Mouse (Mus musculus) cortical plate, adult 2 months (tissue): ENCODE data around the gene Snapc4. TPM values are rescaled to one million over a fixed set of nuclear protein-coding genes. Genes with fewer than 3 reads are reported as not detected.

ENCODE experiments used
- H3K27ac ChIP-seq: fragments of 200-500 bp; 2 replicates; pipeline ENCODE4 v1.5.1; 2012; ENCODE audit warnings: low read length, control low read depth, inconsistent platforms; ENCODE audit not compliant: insufficient read depth
- H3K4me1 ChIP-seq: fragments of 200-500 bp; 2 replicates; pipeline ENCODE4 v1.6.1; 2011; ENCODE audit warnings: low read length; ENCODE audit not compliant: control insufficient read depth, insufficient read depth
- H3K4me3 ChIP-seq: fragments of 200-500 bp; 2 replicates; pipeline ENCODE4 v1.5.1; 2011; ENCODE audit warnings: mild to moderate bottlenecking, low read length, control low read depth; ENCODE audit not compliant: insufficient read depth
- CTCF ChIP-seq: fragments of 200-500 bp; IDR thresholded peaks from 2 replicates; pipeline ENCODE4 v1.5.1; 2011; ENCODE audit warnings: mild to moderate bottlenecking, control low read depth, low read length; ENCODE audit not compliant: insufficient read depth; ENCODE audit errors: extremely low read depth
- POLR2A ChIP-seq: fragments of 200-500 bp; IDR thresholded peaks from 2 replicates; pipeline ENCODE4 v1.6.1; 2011; ENCODE audit warnings: mild to moderate bottlenecking, low read length, control low read depth; ENCODE audit not compliant: insufficient read depth; ENCODE audit errors: extremely low read depth
- polyA plus RNA-seq: library from polyadenylated mRNA; depleted of rRNA; stranded (reverse); fragments of >200 nt; gene quantifications from 2 replicates; pipeline ENCODE4 v1.2.3, GENCODE M21; 2012

Snapc4 gene
- polyA plus RNA-seq, 1 experiment, result 81.7 TPM

DNA sequence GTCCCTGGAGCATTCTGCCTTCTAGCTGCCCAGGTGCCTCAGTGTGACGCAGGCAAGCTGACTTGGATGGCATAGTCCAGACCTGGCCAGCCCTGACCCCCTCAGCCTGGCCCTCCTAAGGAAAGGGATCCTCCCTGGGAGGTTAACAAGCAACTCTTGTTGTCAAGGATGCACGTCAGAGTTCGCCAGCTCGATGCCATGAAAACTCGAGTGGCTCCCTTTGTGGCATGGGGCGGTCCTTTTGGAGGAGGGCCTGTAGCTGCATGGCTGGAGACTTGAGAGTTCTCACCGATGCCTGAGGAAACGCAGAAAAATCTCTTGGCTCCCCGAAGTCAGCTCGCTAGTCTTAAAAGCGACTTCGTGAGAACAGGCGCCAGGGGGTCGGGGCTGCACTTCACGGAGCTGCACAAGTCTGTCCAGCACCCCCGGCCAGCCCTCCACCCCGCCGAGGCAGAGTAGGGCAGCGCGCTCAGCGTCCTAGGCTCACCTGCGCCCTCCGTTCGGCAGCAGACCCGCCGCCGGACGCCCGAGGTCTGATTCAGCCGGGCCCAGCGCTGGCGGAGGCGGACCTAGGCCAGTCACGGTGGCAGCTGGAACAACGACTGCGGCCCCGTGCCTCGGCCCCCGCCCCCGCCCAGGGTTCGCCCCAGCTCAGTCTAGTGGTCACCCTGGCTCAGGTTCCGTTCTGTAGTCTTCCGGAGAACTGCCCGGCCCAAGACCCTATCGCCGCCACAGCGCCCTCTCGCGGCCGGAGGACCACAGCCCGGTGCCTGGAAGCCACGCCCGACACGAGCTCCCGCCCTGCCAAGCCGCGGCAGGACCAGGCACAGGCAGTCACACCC lies 28.3 kb upstream of the Snapc4 start, which contains the start of gene Inpp5e:
TSS of gene Inpp5e (minus strand) at position 689 of the 842 bp plus-strand sequence.
- peak within 1 kb of the TSS; percentile 52 for H3K4me3 ChIP-seq
- peak within 1 kb of the TSS; percentile 60 for H3K27ac ChIP-seq
- TF ChIP-seq POLR2A (no peak), CTCF (peak; percentile 57)
- peaks cover 20% of the 10 kb centered on the region for H3K4me1 ChIP-seq

DNA sequence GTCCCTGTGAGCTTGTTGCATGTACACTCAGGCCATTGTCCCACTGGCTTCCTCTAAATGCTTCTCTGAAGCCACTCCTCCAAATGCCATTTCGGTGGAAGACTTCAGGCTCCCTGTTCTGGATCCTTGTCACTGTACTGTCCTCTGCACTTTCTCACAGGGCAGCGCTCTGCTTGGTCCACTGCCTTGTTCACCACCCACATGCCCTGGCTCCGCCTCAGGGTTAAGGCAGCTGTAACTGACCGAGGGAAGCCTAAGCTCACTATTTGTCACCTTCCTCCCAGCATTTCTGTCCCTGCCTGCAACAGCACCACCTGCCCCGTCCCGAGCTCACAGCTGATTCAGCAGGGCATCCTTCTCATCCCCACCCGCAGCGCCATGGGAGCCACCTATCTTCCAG lies 22.9 kb upstream of the Snapc4 start:
- H3K4me1 ChIP-seq, result peaks cover 14% of the 10 kb centered on the region
- no peak overlapping the region for H3K27ac ChIP-seq
- no peak for TF ChIP-seq POLR2A
- TF ChIP-seq CTCF, result no peak
- no peak overlapping the region for H3K4me3 ChIP-seq

DNA sequence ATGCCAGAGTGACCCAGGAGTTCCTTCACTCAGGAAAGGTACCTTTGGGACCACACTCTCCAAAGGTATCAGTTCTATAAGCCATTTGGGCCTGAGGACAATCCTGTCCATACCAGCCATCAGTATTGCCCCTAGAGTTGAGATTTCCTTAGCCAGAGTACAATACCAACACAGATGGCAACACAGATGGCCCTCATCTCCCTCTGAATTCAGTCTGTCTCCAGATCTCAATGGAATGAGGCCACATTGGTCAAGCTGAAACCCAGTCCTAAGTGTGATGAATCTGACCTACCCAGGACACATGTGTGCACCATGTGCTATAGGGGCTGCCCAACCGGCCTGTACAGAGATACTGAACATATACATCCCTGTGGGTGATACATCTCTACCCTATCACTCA lies 21.8 kb upstream of the Snapc4 start:
- no peak overlapping the region for H3K27ac ChIP-seq
- TF ChIP-seq POLR2A, result no peak
- TF ChIP-seq CTCF, result no peak
- no peak overlapping the region for H3K4me3 ChIP-seq
- H3K4me1 ChIP-seq, result peaks cover 7% of the 10 kb centered on the region

DNA sequence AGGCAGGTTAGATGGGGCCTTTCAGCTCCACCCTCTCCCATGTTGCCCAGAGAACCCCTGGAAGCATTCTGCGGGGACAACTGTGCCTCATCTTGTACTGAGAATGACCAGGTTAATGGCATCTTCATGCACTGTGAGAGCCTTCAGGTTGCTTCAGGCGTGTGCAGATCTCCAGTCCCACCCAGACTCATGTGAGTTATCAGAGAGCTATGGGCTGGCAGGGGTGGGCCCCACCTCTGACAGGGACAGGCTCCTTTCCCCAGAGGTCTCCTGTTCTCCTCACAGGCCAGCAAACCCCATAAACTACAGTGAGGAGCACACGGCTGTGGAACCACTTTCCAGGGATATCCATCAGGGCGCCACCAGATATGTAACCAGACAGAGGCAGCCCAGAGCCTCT lies 20.6 kb upstream of the Snapc4 start:
- Histone ChIP-seq H3K4me3 (no peak overlapping the region), H3K4me1 (peaks cover 1% of the 10 kb centered on the region; the same call in 1 of the 2 replicates), H3K27ac (no peak overlapping the region)
- no peak for TF ChIP-seq POLR2A
- TF ChIP-seq CTCF, result no peak

DNA sequence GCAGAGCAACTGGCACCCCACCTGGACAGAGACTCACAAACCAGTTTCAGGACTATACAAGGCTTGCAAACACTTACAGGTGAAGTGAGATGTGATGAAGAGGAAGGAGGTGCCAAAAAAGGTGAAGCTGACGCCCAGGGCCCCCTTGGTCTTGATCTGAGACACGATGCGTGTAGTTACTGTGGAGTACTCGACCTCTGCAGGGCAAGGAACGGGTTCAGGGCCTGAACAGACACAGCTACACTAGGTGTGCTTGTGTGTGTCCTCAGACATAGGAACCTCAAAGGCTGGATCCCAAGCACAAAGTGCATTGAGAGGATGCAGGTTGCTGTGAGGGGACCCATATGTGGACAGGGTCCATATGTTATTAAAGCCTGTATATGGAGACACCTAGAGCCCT lies 19.8 kb upstream of the Snapc4 start:
- Histone ChIP-seq H3K4me1 (no peaks in the 10 kb centered on the region), H3K27ac (no peak overlapping the region), H3K4me3 (no peak overlapping the region)
- TF ChIP-seq CTCF (no peak), POLR2A (no peak)

DNA sequence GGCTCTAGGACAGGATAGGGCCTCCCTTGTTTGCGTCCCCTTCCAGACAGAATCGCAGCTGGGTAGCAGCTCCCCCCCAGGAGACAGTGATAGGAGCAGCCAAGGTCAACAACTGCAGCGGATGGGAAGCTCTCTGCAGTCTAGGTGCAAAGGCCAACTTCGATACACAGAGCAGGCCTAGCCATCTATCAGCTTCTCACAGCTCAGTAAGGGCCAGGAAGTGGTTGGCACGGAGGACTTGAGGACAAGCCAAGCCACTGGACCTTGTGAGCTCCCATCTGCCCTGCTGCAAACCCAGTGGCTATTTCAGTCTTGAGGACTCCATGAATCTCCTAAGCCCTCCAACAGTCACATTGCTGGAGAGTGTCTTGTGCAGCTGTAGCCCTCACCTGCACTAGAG lies 19.2 kb upstream of the Snapc4 start:
- no peak overlapping the region for H3K4me3 ChIP-seq
- no peak overlapping the region for H3K27ac ChIP-seq
- H3K4me1 ChIP-seq, result no peaks in the 10 kb centered on the region
- TF ChIP-seq POLR2A (no peak), CTCF (no peak)

DNA sequence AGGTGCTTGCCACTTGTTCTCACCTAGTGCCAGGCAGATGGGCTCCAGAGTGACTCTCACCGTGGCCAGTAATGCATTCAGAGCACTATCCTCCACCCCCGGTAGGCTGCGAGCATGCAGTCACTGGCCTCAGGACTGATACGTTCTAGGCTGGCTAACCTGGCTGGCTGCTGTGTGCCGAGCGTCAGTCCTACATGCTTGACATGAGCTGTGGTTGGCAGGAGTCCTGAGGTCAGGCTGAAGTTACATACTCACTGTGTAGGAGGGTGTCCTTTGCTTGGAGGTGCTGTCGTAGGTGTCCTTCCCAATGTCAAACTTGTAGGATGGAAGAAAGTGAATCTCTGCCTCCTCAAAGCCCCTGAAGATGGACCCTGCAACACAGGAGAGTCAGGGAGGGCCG lies 18.5 kb upstream of the Snapc4 start:
- H3K27ac ChIP-seq, result no peak overlapping the region
- no peaks in the 10 kb centered on the region for H3K4me1 ChIP-seq
- no peak overlapping the region for H3K4me3 ChIP-seq
- peak; percentile 31; the same call in 1 of the 2 replicates for TF ChIP-seq POLR2A
- TF ChIP-seq CTCF, result no peak

DNA sequence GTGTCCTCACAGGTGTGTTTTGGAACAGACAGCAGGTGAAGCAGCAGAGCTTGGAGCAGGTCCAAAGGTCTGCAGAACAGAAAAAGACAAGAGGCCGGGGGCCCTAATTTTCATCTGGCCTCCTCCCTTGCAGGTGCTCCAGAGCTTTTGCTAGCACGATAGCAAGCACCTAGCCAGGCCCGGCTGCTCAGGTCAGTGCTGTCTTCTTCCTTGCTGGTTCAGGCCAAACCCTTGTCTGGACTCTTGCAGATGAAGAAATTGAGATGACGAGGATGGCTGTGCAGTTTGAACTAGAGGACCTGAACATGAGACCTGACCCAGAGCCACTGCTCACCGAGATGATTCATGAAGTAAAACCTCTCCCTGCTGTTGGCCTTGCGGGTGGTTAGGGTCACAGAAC lies 11.2 kb upstream of the Snapc4 start:
- Histone ChIP-seq H3K4me3 (no peak overlapping the region), H3K4me1 (peaks cover 7% of the 10 kb centered on the region; the same call in 1 of the 2 replicates), H3K27ac (no peak overlapping the region)
- TF ChIP-seq CTCF, result no peak

DNA sequence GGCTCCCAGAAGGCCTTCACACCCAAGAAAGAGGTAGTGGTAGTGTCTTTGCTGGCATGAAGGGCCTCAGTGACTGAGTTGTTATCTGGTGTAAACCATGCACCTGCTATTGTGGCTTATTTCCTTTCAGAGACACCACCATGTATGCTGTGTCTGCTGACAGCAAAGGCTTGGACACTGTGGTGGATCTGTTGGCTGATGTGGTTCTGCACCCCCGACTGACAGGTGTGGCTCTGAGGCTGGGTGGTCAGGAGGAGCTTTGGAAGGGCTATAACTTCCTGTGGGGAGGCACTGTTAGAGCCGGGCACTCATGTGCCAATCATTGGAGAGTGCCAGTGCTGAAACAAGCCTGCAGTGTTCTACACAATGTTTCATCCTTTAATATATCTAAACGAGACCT lies 10.5 kb upstream of the Snapc4 start:
- Histone ChIP-seq H3K4me1 (peaks cover 7% of the 10 kb centered on the region; the same call in 1 of the 2 replicates), H3K27ac (no peak overlapping the region), H3K4me3 (no peak overlapping the region; the same call in 1 of the 2 replicates)
- TF ChIP-seq POLR2A (no peak), CTCF (no peak)

DNA sequence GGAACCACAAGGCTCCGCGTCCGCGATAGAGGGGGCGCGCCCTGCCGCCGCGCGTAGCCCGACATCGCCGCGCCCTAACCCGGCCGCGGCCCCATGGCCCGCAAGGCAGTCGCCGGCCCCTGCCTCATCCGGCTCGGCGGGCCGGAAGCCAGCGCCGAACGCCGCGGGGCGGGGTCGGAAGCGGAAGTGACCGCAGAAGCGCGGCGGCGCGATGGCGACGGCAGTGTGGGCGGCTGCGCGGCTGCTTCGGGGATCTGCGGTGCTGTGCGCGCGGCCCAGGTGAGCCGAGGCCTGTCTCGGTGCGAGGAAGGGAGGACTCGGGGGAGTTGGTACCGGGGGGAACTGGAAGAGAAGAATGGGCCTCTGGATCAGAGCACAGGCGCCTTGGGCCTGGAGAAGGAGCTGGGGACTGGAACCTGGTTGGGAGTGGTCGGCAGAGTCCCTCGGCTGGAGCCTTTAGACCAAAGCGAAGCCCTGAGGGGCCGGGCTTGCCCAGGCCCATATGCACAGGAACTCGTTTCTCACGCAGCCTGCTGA lies 8.8 kb upstream of the Snapc4 start, which contains the start of the genes Entr1 and Pmpca:
TSS of gene Entr1 (minus strand) at position 163 of the 537 bp plus-strand sequence.
TSS of gene Pmpca (plus strand) at position 186 of the 537 bp plus-strand sequence.
- peak within 1 kb of the TSS; percentile 96 for H3K4me3 ChIP-seq
- TF ChIP-seq POLR2A (peak; percentile 65; the same call in 1 of the 2 replicates), CTCF (no peak)
- H3K4me1 ChIP-seq, result peaks cover 7% of the 10 kb centered on the region; the same call in 1 of the 2 replicates
- peak within 1 kb of the TSS; percentile 48 for H3K27ac ChIP-seq
